Mouse (Mus musculus): ENCODE data around the gene Rasgrp2.

Gene Rasgrp2

DNA sequence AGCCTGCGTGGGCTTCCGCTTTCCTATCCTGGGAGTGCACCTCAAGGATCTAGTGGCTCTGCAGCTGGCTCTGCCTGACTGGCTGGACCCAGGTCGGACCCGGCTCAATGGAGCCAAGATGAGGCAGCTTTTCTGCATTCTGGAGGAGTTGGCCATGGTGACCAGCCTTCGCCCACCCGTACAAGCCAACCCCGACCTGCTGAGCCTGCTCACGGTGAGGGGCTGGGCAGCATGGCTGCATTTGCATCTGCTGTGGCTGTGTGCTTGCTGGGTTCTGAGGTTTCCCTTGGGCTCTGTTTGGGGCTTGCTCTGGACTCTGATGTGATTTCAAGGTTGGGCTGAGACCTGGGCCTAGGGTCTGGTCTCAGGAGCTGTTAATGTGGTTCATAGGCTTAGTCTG lies 8.0 kb downstream of the Rasgrp2 start:
- in situ Hi-C loops (cut with MseI, MboI): no loop called here

DNA sequence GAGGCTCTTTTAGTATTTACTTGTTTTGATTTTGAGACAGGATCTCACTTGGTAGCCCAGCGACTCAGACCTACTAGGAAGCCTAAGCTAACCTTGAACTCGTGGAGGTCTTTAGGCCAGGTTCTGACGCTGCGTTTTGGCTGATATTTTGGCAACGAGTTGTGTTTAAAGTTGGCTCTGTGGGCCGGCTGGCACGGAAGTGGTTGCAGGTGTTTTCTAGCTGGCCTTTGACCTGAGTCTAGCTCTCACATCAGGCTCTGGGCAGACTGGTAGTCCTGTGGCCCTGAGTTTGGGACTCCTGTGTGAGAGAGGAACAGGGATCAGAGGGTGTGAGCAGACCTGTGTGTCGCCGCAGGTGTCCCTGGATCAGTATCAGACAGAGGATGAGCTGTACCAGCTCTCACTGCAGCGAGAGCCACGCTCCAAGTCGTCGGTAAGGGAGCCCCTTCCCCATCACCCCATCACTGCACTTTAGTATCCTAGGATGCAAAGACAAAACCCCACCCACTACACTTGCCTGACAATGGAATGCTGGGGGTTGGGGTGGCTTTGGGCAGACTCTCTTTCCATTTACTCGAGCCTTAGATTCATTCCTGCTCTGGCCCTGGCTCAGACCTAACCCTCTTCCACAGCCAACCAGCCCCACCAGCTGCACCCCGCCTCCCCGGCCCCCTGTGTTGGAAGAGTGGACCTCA lies 8.8 kb downstream of the Rasgrp2 start:
- in situ Hi-C loops (cut with MseI, MboI): no loop called here

DNA sequence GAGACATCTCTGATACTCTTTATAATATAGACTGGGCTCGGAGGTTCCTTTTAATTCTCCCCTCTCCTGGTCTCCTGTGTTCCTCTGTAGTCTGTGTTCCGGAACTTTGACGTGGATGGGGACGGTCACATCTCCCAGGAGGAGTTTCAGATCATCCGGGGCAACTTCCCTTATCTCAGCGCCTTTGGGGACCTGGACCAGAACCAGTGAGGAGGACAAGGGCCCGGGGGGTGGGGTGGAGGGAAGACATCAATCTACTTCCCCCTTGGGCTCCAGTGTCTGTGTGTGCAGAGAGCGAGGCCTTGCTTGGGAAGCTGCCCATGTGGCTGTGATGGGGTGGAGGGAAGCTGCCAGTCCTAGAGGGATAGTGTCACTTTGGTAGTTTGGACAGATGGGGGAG lies 9.6 kb downstream of the Rasgrp2 start:
- in situ Hi-C loops (cut with MseI, MboI): no loop called here

DNA sequence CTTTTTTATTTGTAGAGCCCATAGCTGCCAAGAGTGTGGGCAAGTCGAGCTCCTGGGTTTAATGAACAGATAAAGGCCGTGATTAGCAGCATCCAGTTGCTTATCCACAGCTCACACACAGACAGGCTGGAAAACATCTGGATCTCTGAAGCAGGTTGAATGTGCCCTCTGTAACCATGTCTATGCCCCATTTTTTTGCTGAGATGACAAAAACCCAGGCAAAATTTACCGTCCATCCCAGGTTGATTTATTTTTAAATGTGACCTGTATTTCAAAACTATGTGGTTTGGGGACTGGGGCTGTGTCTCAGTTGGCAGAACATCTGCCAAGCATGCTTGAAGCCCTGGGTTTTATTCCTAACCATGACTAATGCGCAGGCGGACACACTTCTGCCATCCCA lies 10.0 kb downstream of the Rasgrp2 start:
- in situ Hi-C loops (cut with MseI, MboI): no loop called here

DNA sequence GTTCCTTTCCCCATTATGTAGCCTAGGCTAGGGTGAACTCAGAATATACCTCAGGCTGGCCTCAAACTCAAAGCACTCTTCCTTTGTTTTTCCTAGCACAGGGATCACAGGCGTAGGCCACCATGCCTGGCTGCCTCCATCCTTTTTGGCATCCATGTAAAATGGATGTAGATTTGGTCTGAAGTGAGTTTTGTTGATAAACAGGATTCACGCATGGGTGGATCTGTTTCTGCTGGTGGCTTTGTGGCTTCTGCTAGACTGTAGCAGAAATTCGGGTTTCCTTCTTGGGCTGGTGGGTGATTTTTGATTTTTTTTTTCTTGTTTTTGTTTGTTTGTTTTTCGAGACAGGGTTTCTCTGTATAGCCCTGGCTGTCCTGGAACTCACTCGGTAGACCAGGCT lies 10.8 kb downstream of the Rasgrp2 start:
- in situ Hi-C loops (cut with MseI, MboI): no loop called here

DNA sequence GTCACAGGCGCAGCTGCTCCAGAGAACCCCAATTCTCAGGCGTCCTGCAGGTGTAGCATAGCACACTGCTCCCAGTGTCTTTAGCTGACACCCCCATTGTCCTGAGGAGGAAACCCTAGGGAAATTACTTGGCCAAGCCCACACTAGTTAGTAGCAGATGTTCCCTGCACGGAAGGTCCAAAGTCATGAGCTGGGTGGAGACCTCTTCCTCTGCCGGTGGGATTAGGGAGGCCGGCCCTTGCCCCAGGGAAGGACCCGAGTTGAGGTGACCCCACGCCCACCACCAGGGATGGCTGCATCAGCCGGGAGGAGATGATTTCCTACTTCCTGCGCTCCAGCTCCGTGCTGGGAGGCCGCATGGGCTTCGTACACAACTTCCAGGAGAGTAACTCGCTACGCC lies 13.7 kb downstream of the Rasgrp2 start:
- in situ Hi-C loops (cut with MseI, MboI): no loop called here

DNA sequence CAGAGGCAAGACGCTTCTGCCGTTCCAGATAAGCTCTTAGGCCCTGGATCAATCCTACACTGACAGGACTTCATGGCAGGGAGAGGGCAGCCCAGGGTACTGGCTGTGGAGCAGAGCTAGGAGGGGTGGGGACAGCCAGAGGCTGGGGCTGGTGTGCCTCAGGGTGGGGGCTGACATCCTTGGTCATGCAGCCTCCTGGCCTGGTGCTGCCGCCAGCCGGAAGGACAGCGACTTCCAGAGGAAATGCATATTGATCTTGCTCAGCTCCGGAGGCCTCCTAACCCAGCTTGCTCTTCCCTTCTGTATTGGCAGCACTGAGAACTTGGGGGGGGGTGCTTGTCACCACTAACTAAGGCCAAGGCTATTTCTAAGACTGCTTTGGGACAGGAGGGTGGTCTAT lies 16.3 kb downstream of the Rasgrp2 start:
- in situ Hi-C loops (cut with MseI, MboI): no loop called here

DNA sequence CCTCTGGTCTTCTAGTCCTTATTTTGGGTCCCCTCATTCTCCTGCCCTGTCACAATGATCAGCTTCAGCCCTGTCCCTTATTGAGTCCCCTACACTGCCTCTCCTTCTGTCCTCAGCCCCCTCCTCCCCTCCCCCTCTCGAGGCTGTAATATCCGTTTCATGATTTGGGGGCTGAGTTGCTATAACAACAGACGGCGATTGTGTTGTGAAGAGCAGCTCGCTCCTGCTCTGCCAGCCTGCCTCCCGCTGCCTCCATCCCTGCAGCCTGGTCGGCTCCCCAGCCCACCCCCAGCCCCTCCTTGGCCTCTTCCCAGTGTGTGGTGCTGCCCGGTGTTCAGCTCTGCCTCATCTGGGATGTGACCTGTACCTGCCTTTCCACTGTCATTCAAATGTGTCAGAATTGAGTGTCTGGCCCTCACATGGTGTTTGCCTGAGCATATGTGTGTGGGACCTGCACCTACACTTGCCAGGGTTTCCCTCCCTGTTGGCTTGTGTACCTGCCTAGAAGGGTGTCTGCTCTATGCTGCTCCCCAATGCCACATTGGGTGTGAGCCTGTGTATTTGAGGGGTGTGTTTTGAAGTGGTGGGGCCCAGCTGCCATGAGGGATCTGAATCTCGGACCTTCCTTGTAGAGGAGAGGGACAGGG lies 17.1 kb downstream of the Rasgrp2 start:
- in situ Hi-C loops (cut with MseI, MboI): no loop called here

DNA sequence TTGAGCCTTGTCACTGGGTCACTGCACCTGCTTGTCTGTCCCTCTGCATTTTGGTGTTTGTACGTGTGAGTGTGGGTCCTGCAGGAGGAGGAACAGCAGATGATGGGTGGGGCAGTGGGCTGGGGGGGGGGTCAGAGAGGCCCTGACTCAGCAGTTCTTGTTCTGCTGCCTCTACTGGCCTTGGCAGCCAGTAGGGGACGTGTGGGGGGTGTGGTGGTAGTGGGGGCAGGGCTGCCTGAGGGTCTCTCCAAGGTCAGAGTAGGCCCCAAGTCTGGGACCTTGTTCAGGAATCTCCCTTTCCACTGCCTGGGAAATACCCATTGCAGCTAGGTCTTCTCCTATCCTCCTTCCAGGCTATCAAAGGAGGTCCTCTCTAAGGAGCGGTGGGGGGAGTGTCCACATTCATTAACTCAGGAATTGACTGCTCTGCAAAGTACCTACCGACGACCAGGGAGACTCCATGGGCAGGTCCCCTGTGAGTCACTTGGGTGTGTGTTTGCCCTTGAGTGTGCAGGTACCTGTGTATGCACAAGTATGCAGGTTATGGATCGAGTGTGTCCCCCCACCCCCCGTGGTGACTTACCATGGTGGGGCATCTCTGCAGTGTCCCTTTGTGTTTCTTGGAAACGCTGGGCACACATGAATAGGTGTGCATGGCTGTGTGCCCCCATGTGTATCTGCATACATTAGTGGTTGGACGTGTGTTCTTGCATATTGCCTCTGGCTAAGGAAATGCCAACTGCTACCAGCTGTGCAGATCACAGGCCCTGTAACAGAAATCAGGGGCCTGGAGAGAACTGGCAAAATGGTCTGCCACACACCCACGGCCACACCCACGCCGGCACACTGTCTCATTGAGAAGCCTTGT lies 18.0 kb downstream of the Rasgrp2 start:
- in situ Hi-C loops (cut with MseI, MboI): no loop called here

DNA sequence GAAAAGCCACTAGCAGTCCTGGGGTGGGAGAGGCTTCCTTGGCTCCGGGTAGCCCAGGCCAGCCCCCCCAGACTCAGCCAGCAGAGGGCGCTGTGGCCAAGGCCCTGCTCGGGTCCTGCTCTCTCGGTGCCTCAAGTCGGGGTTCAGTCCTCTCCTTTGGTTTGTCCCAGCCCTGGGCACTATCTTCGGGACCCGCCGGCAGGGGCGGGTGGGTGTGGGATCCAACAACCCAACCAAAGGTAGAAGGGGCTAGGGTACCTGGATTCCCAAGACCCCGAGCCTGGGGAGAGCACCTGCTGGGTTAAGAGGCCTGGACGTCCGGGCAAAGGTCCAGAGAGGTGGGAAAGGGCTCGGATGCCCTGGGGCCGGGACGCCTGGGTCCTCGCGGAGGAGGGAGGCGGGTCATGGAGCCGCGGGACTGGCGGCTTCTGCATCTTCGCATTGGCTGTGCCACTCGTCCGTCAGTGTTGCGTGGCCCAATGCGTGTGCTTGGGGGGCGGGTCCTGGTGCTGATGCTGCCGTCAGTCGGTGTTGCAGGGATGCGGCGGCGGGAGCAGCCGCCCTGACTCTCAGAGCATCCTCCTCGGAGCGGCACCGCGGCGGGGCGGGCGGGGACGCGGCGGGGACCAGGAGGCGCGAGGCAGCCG lies 19.2 kb downstream of the Rasgrp2 start, which contains the start of gene Nrxn2:
Gene Nrxn2, plus strand, starts transcription at position 499 of the 647 bp plus-strand sequence.
- in situ Hi-C loops (cut with MseI, MboI): no loop called here

DNA sequence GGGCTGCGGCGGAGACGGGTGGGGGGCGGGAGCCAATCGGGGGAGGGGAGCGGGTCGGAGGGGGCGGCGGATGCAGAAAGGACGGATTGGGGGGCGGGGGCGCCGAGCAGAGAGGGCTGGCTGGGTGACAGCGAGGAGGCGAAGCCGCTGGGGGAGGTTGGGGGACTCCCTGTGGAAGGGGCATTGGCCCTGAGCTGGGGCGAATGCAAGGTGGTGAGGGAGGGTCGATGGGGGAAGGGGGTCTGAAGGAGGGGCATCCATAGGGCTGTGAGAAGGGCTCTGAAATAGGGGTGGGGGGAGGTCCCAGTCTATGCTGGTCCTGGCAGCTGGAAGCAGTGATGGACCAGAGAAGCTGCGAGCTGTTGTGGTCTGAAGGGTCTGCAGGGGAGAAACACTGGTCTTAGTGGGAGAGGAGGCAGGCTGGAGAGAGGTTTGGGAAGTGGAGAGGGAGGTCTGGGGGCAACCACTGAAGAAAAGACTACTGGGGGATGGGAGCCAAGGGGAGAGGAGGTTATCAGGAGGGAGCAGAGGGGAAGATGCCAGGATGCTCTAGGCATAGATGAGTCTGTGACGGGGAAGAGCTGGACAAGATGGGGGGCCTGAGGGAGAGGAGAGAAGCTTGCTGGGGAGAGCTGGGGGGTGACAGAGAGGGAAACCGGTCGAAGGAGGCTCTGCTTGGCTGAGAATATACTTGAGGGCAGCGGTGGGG lies 20.0 kb downstream of the Rasgrp2 start:
- in situ Hi-C loops (cut with MseI, MboI): no loop called here

DNA sequence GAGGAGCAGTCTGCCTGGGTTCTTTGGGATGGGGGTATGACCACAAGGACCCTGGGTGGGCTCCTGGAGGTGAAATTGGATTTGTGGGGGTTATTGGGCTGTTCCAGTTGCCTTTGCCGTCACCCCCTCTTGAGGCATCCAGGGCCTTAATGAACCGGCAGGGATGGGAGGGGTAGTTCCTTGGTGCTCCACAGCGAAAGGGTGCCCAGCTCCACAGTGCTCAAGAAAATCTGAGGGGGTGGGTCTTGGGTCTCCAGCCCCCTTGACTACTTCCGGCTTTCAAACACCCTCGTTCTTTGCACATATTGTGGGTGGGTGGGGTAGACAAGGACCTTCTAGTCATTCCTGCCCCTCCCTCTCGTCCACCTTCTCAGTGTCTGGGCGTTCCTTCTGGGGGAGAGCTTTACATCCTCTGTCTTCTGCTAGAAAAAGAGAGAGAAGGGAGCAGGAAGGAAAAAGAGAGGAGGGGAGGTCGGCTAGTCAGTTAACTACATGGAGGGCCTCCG lies 20.7 kb downstream of the Rasgrp2 start:
- in situ Hi-C loops (cut with MseI, MboI): no loop called here

DNA sequence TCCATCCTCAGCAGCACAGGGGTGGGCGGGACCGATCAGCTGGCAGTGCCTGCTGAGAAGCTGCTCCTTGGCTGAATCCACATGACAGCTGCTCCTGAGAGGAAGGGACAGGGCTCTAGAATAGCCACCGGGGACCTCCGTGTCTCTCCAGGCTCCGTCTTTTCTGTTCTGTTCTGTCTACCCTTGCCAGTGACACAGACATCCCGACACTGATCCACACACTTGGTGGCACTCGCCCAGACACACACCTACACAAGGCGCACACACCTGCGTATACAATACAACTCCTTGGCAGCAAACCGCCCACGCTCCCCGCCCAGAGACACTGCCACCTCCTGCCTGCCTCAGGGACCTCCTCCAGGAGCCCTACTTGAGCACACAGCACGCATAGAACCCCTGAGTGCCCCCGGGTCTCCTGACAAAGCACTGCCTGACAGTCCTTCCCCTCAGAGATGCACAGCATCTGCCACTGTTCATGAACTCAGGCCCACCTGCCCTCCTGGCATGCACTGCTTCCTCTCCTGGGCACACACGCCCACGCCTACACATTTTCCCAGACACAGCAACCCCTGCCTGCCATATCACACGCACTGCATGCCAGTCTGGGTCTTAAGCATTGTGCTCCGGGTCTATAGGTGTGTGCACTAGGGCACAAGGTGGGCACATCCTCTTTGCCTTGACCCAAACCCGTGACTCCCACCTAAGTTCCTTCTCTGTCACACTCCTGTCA lies 21.5 kb downstream of the Rasgrp2 start:
- in situ Hi-C loops (cut with MseI, MboI): no loop called here

DNA sequence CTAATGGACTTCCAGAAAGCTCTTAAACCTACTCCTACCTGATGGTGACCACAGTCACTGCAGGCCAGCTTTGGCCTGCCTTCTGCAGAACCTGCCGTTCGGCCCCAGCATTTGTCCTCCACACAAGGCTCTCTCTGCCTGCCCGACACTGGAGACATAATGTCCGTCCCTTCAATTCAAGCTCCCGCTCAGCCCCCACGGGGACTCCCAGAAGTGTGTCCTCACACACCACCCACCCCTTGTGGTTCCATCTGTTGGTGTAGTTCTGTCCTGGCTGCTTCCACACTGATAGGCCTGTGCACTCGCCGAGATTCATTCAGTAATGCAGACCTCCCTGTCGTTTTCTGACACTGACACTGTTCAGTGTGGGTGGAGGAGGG lies 22.1 kb downstream of the Rasgrp2 start:
- in situ Hi-C loops (cut with MseI, MboI): no loop called here

DNA sequence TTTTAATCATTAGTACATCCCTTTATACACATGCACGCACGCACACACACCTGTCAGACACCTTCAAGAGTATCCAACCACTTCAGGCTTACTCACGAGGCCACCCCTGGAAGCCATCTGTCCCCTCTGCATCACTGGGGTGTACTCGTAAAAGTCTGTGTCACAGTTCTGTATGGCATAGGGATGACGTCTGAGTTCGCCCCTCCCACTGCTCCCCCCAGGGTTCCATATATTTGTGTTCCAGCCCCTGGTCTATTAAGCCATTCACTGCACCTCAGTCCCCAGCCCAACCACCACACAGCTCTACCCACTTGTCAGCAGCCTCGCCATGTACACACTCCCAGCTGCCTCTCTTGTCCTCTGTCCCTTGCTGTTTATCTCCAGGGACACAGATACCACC lies 22.9 kb downstream of the Rasgrp2 start:
- in situ Hi-C loops (cut with MseI, MboI): no loop called here

DNA sequence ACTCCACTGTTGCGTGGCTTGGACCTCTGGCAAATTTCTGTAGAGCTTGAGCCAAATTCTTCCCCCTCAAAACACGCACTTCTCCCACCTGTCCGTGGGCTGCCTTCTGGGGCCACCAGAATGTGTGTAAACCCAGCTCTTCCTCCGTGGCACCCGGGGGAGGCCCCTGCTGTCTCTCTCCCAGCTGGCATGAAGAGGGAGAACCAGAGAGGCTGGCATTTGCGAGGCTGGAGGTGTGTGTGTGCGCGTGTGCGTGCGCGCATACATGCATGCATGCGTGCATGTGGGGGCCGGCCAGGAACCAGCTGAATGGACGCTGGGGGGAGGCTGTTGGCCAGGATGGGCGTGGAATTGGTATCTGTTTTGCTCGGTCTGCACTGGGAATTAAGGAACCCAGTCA lies 24.1 kb downstream of the Rasgrp2 start:
- in situ Hi-C loops (cut with MseI, MboI): no loop called here

DNA sequence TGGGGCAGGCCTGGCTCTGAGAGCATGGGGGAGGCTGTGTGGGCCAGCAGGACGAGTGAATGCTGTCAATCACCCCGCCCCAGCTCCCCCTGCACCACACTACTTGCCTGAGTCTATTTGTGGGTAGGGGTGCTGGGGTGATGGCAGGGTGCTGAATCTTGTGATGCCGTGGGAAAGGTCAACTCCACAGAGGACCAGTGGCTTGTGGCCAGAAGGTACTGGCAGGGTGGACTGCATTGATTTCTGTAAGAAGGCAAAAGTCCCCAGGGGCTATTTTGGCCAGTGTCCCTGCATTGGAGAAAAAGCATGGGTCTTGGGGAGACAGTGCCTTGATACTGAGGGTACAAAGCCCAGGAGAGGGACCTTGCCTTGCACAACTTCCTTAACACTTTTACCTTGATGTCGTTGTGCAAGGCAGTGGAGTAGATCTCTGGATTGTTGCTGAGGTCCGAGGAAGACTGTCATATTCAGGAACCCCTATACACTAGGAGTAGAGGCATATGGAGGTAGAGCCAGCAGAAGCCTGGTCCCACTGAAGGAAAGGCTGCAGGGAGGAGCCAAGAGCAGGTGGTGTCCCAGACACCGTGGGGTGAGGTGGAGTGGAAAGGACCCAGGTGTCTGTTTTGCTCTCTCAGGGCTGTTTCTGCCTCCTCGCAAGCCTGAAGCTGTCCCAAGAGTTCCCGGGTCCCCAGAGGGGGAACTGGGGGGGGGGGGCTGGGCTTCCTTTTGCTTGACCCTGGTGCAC lies 25.2 kb downstream of the Rasgrp2 start:
- in situ Hi-C loops (cut with MseI, MboI): no loop called here

DNA sequence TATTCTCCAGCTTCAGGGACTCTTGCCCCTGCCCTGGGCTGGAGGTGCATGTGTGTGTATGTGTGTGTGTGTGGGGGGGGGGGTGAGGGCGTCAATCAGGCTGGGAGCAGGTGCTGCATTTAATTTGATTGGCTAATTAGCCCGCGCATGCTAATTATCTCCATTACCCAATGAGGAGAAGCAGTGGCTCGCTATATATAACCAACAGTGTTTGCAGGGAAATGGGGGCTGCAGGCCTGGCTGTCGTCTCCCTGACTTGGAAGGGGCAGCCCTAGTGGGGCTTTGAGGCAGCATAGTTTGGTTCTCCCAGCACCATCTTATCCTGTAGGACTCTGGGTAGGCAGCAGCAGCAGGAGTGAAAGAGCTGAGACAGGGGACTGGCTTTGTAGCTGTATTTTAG lies 26.5 kb downstream of the Rasgrp2 start:
- in situ Hi-C loops (cut with MseI, MboI): no loop called here

DNA sequence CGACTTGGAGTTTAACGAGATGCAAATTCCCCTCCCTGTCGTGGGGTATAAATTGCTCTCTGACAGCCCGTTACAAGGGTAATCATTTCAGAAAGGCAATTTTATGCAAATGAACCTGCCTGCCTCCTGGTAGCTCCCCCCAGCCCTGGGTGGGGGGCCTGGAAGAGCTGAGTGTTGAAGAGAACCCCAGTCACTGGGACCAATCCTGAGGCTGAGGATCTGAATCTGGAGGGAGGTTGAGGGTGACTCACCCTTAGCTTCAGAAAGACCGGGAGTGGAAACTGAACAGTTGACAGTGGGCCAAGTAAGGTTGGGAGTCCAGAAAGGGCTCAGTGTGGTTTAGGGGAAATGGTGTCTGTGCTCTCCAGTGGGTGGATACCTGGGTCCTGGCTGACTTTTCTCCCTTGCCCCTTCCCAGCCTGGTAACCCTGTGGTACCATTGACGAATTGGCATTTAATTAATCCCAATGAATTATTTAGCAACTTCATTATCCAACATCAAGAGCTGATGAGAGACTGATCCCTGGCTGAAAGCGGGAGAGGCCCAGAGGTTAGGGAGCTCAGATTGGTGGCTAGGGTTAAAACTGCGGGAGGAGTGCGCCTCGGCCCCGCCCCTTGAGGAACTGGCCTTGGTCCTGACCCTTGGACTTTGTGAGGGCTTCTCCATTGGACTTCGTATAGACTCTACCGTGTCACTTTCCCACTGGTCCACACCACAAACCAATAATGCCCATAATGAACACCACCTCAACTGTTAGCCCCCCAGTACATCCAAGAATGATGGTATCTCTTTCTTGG lies 27.8 kb downstream of the Rasgrp2 start:
- in situ Hi-C loops (cut with MseI, MboI): no loop called here
